ENCODE assay signal across 17 mouse cellular contexts in genomic region chr19:51059961-51060665, GRCm38 (mm10).
DNase-seq lines count a peak whose midpoint lies in the region; ATAC-seq and TF ChIP-seq lines count a peak whose summit lies in the region.
"Had no signal": no experiment of that assay in that cellular context is flagged by ENCODE, and none has a peak within 500 bp of the region (broad histone marks: within the 10 kb centered on the region; RNA-seq: fewer than 3 reads in every experiment).

No protein-coding gene starts in this region.

- H3K27ac ChIP-seq in forebrain, embryonic 13.5 days, result no peak overlapping the region
- no peak overlapping the region for H3K27ac ChIP-seq in forebrain, embryonic 12.5 days
- no peak overlapping the region for H3K27ac ChIP-seq in cerebellum, adult 2 months (ENCODE audit: insufficient read depth, low read length)
- H3K27ac ChIP-seq: embryonic facial prominence, embryonic 15.5 days; gastrocnemius, adult 2 months; heart, adult 2 months; midbrain, embryonic 13.5 days; neural tube, embryonic 13.5 days had no signal

- H3K9me3 ChIP-seq in forebrain, embryonic 13.5 days (replicated peaks), result no peaks in the 10 kb centered on the region
- no peaks in the 10 kb centered on the region for H3K9me3 ChIP-seq in forebrain, embryonic 12.5 days
- H3K9me3 ChIP-seq: embryonic facial prominence, embryonic 15.5 days; midbrain, embryonic 13.5 days; neural tube, embryonic 13.5 days had no signal

- no peak overlapping the region for H3K4me3 ChIP-seq in forebrain, embryonic 13.5 days
- no peak overlapping the region for H3K4me3 ChIP-seq in forebrain, embryonic 12.5 days (replicated peaks)
- H3K4me3 ChIP-seq in cerebellum, adult 2 months (replicated peaks; ENCODE audit: insufficient read depth, low read depth, low read length), result no peak overlapping the region
- H3K4me3 ChIP-seq: embryonic facial prominence, embryonic 15.5 days; gastrocnemius, adult 2 months; heart, adult 2 months; midbrain, embryonic 13.5 days; neural tube, embryonic 13.5 days had no signal

- no peaks in the 10 kb centered on the region for H3K27me3 ChIP-seq in forebrain, embryonic 13.5 days
- H3K27me3 ChIP-seq in forebrain, embryonic 12.5 days, result no peaks in the 10 kb centered on the region
- H3K27me3 ChIP-seq in cerebellum, adult 2 months (ENCODE audit: control insufficient read depth, insufficient read depth, low read length), result no peaks in the 10 kb centered on the region
- H3K27me3 ChIP-seq: embryonic facial prominence, embryonic 15.5 days; midbrain, embryonic 13.5 days; neural tube, embryonic 13.5 days had no signal

- no peak for TF ChIP-seq CTCF in cerebellum, adult 2 months (IDR thresholded peaks at IDR 0.05; ENCODE audit: borderline replicate concordance, insufficient read depth, low read depth, low read length)

- intact Hi-C loops in left cerebral cortex, postnatal 14 days (cut with DNase I), result no loop called here
- intact Hi-C loops in left cerebral cortex, postnatal 36 days (cut with DNase I), result no loop called here

- H3K4me2 ChIP-seq in forebrain, embryonic 13.5 days, result no peak overlapping the region
- H3K4me2 ChIP-seq in forebrain, embryonic 12.5 days, result no peak overlapping the region
- H3K4me2 ChIP-seq: embryonic facial prominence, embryonic 15.5 days; midbrain, embryonic 13.5 days; neural tube, embryonic 13.5 days had no signal

- WGBS in forebrain, embryonic 13.5 days, result 75% methylated on average over 5 of the region's 5 CpGs
- 82% methylated on average over 5 of the region's 5 CpGs for WGBS in forebrain, embryonic 12.5 days
- 45% methylated on average over 5 of the region's 5 CpGs for WGBS in cerebellum, adult 2 months

- peak; percentile 12 to 52 for DNase-seq in left cerebral cortex, postnatal 14 days (ENCODE audit: low spot score in 2 of 2)
- DNase-seq in left cerebral cortex, postnatal 36 days (ENCODE audit: low spot score in 2 of 2), result no peak
- DNase-seq in right cerebral cortex, adult 2 months (ENCODE audit: low spot score in 2 of 2), result peak; percentile 16
- no peak for DNase-seq in right cerebral cortex, postnatal 25 days
- peak; percentile 31 for DNase-seq in telencephalon, adult 2 months (ENCODE audit: low read depth, low spot score)
- DNase-seq in cerebellum, adult 2 months, result no peak
- DNase-seq: adrenal gland, postnatal 25 days; B cell, adult 2 months; gastrocnemius, adult 2 months; heart, adult 2 months; heart, postnatal 10 days had no signal

- H3K9ac ChIP-seq in forebrain, embryonic 13.5 days, result no peak overlapping the region
- H3K9ac ChIP-seq in forebrain, embryonic 12.5 days, result no peak overlapping the region
- H3K9ac ChIP-seq: embryonic facial prominence, embryonic 15.5 days; midbrain, embryonic 13.5 days; neural tube, embryonic 13.5 days had no signal

- no peak for TF ChIP-seq POLR2A in cerebellum, adult 2 months (IDR thresholded peaks at IDR 0.05; ENCODE audit: borderline replicate concordance, insufficient read depth, low read length)

- ATAC-seq in forebrain, embryonic 13.5 days, result peak; percentile 75; the same call in 1 of the 2 replicates
- ATAC-seq in forebrain, embryonic 12.5 days (ENCODE audit: low FRiP score), result no peak
- ATAC-seq: hindbrain, embryonic 16.5 days; midbrain, embryonic 13.5 days had no signal

- no peaks in the 10 kb centered on the region for H3K4me1 ChIP-seq in forebrain, embryonic 13.5 days
- no peaks in the 10 kb centered on the region for H3K4me1 ChIP-seq in forebrain, embryonic 12.5 days
- peaks cover 3% of the 10 kb centered on the region; the same call in 1 of the 2 replicates for H3K4me1 ChIP-seq in cerebellum, adult 2 months (ENCODE audit: control insufficient read depth, insufficient read depth, low read length)
- H3K4me1 ChIP-seq: embryonic facial prominence, embryonic 15.5 days; midbrain, embryonic 13.5 days; neural tube, embryonic 13.5 days had no signal

- H3K36me3 ChIP-seq in forebrain, embryonic 13.5 days (ENCODE audit: poor library complexity, severe bottlenecking), result no peaks in the 10 kb centered on the region
- no peaks in the 10 kb centered on the region for H3K36me3 ChIP-seq in forebrain, embryonic 12.5 days (replicated peaks)
- H3K36me3 ChIP-seq: embryonic facial prominence, embryonic 15.5 days; midbrain, embryonic 13.5 days; neural tube, embryonic 13.5 days had no signal

Comparison
In these comparisons a context has a peak if more than half of its experiments do, and no peak if none do; other contexts are left out.
1. DNase-seq: peak in left cerebral cortex, postnatal 14 days (2 of 2), right cerebral cortex, adult 2 months (2 of 2) and telencephalon, adult 2 months (single experiment); none in left cerebral cortex, postnatal 36 days (0 of 2), right cerebral cortex, postnatal 25 days (single experiment) and cerebellum, adult 2 months (0 of 2).